Mouse (Mus musculus): Measurements from ENCODE around the gene Lingo1. TPM values are rescaled to one million over a fixed set of nuclear protein-coding genes. Genes with fewer than 3 reads are reported as not detected.

The Lingo1 gene
- polyA plus RNA-seq, 3 experiments from 2014 or later: not detected

GRCm38 (mm10) chr9:56722089-56722825 is 74.0 kb downstream of the Lingo1 start:
- no peak for ATAC-seq

GRCm38 (mm10) chr9:56718984-56719383 is 77.3 kb downstream of the Lingo1 start:
- no peak for ATAC-seq

DNA sequence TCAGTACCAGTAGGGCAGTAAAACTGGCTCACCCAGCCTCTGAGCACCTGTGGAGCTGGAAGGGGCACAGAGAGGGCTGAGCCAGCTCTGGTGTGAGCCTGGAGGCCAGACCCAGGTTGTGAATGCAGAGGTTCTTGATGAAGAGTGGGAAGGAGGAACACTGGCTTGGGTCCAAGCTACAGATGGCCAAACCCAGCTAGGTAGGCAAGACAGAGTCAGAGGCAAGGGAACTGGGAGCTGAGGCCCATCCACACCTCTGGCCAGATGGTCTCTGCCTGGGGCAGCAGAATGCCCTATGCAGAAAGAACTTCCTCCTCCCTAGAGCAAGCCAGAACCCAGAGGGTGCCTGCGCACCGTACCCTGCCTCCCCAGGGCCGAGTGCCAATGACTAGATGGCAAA is 79.7 kb downstream of the Lingo1 start:
- no peak for ATAC-seq

GRCm38 (mm10) chr9:56716066-56716465 is 80.2 kb downstream of the Lingo1 start:
- ATAC-seq: no peak

- ATAC-seq: no peak
These were observed 81.9 kb downstream of the Lingo1 start for GRCm38 (mm10) chr9:56714391-56714790.

DNA sequence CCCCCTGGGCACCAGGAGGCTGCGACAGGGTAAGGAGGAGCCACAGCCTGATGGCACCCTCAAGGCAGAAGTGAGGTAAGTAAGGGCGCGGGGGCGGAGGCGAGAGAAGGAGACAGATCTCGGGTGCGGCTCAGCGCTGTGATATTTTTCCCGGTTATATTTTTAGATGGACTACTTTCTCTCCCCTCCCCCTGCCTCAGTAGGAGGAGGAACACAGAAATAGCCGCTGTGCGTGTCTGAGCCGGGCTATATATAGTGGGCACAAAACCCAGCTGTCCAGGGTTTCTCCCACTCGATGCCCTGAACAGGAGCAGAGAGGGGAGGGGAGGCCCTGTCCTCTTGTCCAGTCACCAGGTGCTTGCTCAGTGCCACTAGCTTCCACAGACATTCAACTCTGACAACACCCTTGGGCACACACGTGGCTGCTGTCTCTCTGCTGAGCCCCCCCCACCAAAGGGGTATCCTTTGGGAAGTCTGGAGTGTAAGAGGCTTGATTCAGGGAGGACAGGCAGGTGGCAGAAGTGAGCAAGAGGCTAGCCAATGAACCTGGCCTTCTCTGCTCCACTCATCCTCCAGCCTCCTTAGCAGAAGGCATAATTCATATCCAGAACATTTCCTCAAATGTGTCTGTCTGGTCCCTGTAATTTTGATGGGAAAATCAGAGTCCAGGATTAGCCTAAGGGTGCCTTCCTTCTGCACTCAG is 83.5 kb downstream of the Lingo1 start:
- no peak for ATAC-seq

- ATAC-seq: no peak
These were observed 85.3 kb downstream of the Lingo1 start for GRCm38 (mm10) chr9:56710958-56711357.

DNA sequence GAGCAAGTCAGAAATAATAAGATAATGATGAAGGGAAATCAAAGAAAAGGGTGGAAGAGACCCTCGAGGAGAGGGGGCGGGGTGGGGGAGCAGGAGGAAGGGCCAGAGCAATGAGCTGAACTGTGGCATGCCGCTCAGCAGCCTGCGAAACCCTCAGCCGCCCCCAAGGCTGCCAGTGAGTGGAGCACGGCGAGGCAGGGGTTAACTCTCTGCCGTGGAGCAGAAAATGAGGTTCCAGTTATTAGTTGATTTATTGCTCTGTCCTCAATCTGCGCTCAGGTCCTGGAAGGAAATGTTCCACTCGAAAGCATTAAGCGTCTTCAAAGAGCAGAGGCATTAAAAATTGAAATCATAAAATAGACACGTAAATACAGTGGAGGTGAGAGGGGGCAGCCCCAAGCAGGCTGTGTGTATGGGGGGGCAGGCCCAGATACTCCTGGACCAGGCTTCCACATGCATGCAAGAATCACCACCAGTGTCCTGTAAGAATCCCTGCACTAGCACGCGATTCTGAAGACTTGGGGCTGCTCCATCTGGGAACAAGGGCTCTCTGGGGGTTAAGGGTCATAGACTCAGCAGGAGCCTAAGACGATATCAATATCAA is 89.7 kb downstream of the Lingo1 start:
- no peak for ATAC-seq

GRCm38 (mm10) chr9:56701394-56701793 is 94.9 kb downstream of the Lingo1 start:
- no peak for ATAC-seq

- ATAC-seq: no peak
These were observed 95.4 kb downstream of the Lingo1 start for GRCm38 (mm10) chr9:56700866-56701265.

GRCm38 (mm10) chr9:56698715-56699370 is 97.4 kb downstream of the Lingo1 start:
- ATAC-seq: no peak

GRCm38 (mm10) chr9:56694079-56694478 is 102.2 kb downstream of the Lingo1 start:
- ATAC-seq: no peak

DNA sequence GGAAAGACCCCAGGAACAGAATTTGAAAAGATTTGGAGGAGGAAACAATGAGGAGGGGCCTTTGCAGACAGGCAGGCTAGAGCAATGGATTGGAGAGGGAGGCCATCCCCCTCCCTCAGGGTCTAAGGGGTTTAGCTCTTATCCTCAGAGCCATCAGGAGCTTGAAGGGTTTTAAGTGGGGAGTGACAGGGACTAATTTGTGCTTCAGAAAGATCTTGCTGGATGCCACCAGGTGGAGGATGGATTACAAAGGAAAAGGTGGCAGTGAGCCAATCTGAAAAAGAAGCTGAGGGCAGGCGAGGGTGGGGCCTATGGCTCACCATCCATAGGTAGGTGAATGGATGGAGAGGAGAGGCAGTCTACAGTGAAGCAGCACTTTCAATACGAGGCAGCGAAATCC is 105.0 kb downstream of the Lingo1 start:
- ATAC-seq: no peak

DNA sequence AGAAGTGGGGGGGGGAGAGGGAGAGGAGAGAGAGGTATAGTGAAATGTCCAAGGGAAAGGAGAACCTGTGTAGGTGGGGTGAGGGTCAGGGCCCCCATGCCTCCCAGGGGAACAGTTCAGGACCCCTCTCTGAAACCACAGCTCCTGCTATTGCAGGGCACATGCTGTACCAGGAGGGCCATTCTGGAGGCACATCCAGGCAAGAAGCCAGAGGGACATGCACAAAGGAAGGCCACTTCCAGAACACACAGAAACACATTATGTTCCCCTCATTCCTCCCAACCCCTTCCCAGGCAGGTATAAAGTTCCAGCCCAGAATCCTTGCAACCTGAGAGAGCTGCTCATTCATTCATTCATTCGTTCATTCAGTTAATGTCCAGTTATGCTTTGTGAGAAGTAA is 105.6 kb downstream of the Lingo1 start:
- no peak for ATAC-seq

GRCm38 (mm10) chr9:56687490-56687889 is 108.8 kb downstream of the Lingo1 start:
- no peak for ATAC-seq

DNA sequence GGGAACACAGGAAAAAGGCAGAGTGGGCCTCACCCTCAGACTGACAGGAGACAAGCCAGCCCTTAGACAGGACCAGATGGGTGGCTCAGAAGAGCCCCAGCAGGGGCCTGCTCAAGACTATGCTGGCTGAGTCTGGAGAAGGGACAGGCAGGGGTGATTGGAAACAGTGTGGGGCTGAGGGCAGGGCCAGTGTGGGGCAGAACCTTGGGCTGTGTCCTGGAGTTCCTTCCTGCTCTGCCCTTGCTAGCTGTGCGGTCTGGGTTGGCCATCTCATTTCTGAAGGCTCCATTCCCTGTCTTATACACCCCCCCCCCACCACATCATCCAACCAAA is 109.2 kb downstream of the Lingo1 start:
- no peak for ATAC-seq

DNA sequence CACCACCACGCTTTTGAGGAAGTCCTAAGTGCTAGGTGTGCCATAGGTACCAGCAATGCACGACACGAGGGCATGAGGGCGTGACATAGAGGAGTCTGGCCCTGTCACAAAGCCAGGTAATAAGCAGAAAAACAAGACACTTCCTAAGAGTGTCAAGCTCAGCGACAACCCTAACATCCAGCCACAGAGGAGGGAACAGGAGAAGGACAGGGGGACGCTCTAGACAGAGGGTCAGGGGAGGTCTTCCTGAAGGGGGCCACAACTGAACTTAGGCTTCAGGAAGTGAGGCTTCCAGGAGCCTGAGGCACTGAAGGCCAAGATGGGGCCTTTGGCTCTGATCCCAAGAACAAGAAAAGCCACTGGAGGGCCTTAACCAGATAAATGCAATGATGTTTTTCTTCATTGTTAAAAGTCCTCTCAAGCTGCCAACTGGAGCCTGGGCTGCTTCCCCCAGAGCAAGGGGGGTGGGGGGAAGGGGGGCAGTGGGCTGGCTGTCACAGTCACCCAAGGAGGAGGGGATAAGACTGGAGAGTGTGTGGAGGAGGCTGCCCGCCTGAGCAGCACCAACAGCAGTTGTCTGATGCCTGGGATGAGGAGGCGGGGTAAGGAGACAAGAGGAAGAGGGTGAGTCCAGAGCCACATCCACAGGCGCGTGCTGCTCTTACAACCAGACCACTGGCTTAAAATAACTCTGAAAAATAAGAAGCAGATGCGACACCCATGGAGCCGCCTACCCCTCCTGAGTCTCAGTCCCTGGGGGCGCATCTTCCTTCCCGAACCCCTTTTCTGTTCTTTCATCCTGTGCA is 109.7 kb downstream of the Lingo1 start:
- no peak for ATAC-seq

DNA sequence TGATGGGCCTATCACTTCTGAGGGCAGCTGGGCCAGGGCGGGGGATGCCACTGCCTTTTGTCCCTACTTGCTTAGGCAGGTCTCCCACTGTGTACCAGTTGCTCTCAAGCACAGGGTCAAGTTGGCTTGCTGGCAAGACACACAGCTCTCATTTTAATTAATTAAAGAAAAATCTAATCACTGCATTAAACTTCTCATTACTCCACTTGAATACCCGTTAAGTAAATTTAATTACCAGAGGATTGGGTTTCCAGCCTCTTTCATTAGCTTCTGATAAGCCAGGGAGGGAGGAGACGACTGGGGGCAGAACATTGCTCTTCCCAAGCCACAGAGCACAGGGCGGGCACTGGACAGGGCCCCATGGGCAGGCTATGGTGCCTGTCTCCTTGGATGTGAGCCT is 113.4 kb downstream of the Lingo1 start:
- ATAC-seq: no peak

DNA sequence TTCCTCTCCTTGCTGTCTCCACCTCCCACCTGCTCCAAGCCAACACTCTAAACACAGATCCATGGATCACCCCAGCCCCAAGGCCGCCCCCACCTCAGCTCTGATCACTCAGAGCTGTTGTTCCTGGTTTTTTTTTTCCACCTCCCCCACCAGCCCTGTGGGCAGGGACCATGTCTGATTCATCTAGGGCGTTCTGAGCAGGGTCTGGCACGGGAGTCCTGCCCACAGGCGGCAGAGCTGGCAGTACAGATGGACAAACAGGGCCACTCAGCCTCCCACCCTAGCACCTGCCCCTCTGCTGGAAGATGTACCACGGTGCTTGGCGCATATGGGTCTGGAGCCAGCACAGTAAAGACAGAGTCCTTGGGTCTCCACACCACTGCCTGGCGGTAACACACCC is 114.3 kb downstream of the Lingo1 start:
- no peak for ATAC-seq

GRCm38 (mm10) chr9:56678929-56679681 is 117.2 kb downstream of the Lingo1 start:
- no peak for ATAC-seq

GRCm38 (mm10) chr9:56675696-56676095 is 120.6 kb downstream of the Lingo1 start:
- ATAC-seq: no peak

Data from inflammation-experienced regulatory T-cells, adult 6 months (primary cell).